Mouse (Mus musculus): ENCODE measurements around the gene Lgr4.
"Not testable (repeated sequence)": the region's sequence is repeated elsewhere in the genome, so short reads cannot be mapped to it uniquely, and the experiment has no call there.

Lgr4 gene

GRCm38 (mm10) chr2:109917496-109918413 is at the start of gene Lgr4:
TSS of gene Lgr4 (plus strand) at chr2:109917647.
- DNase-seq (ENCODE audit: low read depth, low spot score): peak; percentile 99

GRCm38 (mm10) chr2:109879429-109879828 is 38.0 kb upstream of the Lgr4 start:
- not testable (repeated sequence) for DNase-seq (ENCODE audit: low read depth, low spot score)

- DNase-seq (ENCODE audit: low read depth, low spot score): no peak
Observed at GRCm38 (mm10) chr2:109881111-109881510, 36.3 kb upstream of the Lgr4 start.

- no peak for DNase-seq (ENCODE audit: low read depth, low spot score)
Observed at GRCm38 (mm10) chr2:109881625-109882024, 35.8 kb upstream of the Lgr4 start.

GRCm38 (mm10) chr2:109884106-109884505 is 33.3 kb upstream of the Lgr4 start:
- DNase-seq (ENCODE audit: low read depth, low spot score): no peak

GRCm38 (mm10) chr2:109884507-109884906 is 32.9 kb upstream of the Lgr4 start:
- no peak for DNase-seq (ENCODE audit: low read depth, low spot score)

- DNase-seq (ENCODE audit: low read depth, low spot score): no peak
Observed at GRCm38 (mm10) chr2:109890068-109890467, 27.4 kb upstream of the Lgr4 start.

- DNase-seq (ENCODE audit: low read depth, low spot score): peak; percentile 95
Observed at GRCm38 (mm10) chr2:109890597-109890996, 26.9 kb upstream of the Lgr4 start, which contains the start of gene Lin7c. TSS of gene Lin7c (plus strand) at chr2:109890853.

- DNase-seq (ENCODE audit: low read depth, low spot score): no peak
Observed at GRCm38 (mm10) chr2:109891031-109891430, 26.4 kb upstream of the Lgr4 start.

- peak; percentile 16 for DNase-seq (ENCODE audit: low read depth, low spot score)
Observed at GRCm38 (mm10) chr2:109891471-109891870, 26.0 kb upstream of the Lgr4 start.

- peak; percentile 56 for DNase-seq (ENCODE audit: low read depth, low spot score)
Observed at GRCm38 (mm10) chr2:109896311-109896710, 21.1 kb upstream of the Lgr4 start.

GRCm38 (mm10) chr2:109902869-109903268 is 14.6 kb upstream of the Lgr4 start:
- no peak for DNase-seq (ENCODE audit: low read depth, low spot score)

GRCm38 (mm10) chr2:109904171-109904821 is 13.2 kb upstream of the Lgr4 start:
- peak; percentile 88 for DNase-seq (ENCODE audit: low read depth, low spot score)

GRCm38 (mm10) chr2:109909122-109909521 is 8.3 kb upstream of the Lgr4 start:
- no peak for DNase-seq (ENCODE audit: low read depth, low spot score)

GRCm38 (mm10) chr2:109912216-109912615 is 5.2 kb upstream of the Lgr4 start:
- peak; percentile 47 for DNase-seq (ENCODE audit: low read depth, low spot score)

- peak; percentile 57 for DNase-seq (ENCODE audit: low read depth, low spot score)
Observed at GRCm38 (mm10) chr2:109912766-109913165, 4.7 kb upstream of the Lgr4 start.

GRCm38 (mm10) chr2:109913241-109913640 is 4.2 kb upstream of the Lgr4 start:
- peak; percentile 86 for DNase-seq (ENCODE audit: low read depth, low spot score)

GRCm38 (mm10) chr2:109914601-109915000 is 2.8 kb upstream of the Lgr4 start:
- no peak for DNase-seq (ENCODE audit: low read depth, low spot score)

- no peak for DNase-seq (ENCODE audit: low read depth, low spot score)
Observed at GRCm38 (mm10) chr2:109916782-109917495, 508 bp upstream of the Lgr4 start.

- DNase-seq (ENCODE audit: low read depth, low spot score): peak; percentile 56
Observed at GRCm38 (mm10) chr2:109918592-109919262, 1.3 kb downstream of the Lgr4 start.

GRCm38 (mm10) chr2:109920471-109920870 is 3.0 kb downstream of the Lgr4 start:
- DNase-seq (ENCODE audit: low read depth, low spot score): no peak
